Mouse (Mus musculus) liver, postnatal 0 days (tissue): ENCODE data around the gene Adrm1. TPM values are rescaled to one million over a fixed set of nuclear protein-coding genes. Genes with fewer than 3 reads are reported as not detected.
"Not testable (repeated sequence)": the region's sequence is repeated elsewhere in the genome, so short reads cannot be mapped to it uniquely, and the experiment has no call there.

Experiments used
- ATAC-seq: fragments of 200-750 bp; cut with Nextera tagmentation; 2 replicates; pipeline ENCODE4 v1.8.0; 2017; ENCODE audit warnings: mild to moderate bottlenecking, moderate library complexity
- DNase-seq: peaks from one replicate; pipeline ENCODE4 v3.0.0-alpha.2; 2016
- H3K27ac ChIP-seq: fragments of 300-500 bp; sonication (generic); 2 replicates; pipeline ENCODE4 v1.5.1; 2014; ENCODE audit warnings: antibody characterized with exemption, moderate library complexity, mild to moderate bottlenecking, low read depth
- H3K27me3 ChIP-seq: fragments of 300-500 bp; sonication (generic); 2 replicates; pipeline ENCODE4 v1.6.1; 2014; ENCODE audit warnings: low read length, control low read depth, mixed read lengths; ENCODE audit not compliant: insufficient read depth
- H3K36me3 ChIP-seq: fragments of 300-500 bp; sonication (generic); replicated peaks from 2 replicates; pipeline ENCODE4 v1.6.1; 2014; ENCODE audit warnings: mild to moderate bottlenecking, control low read depth, low read length, moderate library complexity, mixed read lengths; ENCODE audit not compliant: insufficient read depth
- H3K4me1 ChIP-seq: fragments of 300-500 bp; sonication (generic); 2 replicates; pipeline ENCODE4 v1.6.1; 2014; ENCODE audit warnings: antibody characterized with exemption, mild to moderate bottlenecking, control low read depth; ENCODE audit not compliant: insufficient read depth
- H3K4me2 ChIP-seq: fragments of 300-500 bp; sonication (generic); 2 replicates; pipeline ENCODE4 v1.6.1; 2014; ENCODE audit warnings: low read depth, mild to moderate bottlenecking, low read length, moderate library complexity, mixed read lengths
- H3K4me3 ChIP-seq: fragments of 300-500 bp; sonication (generic); 2 replicates; pipeline ENCODE4 v1.5.1; 2014; ENCODE audit warnings: low read depth, low read length
- H3K9ac ChIP-seq: fragments of 300-500 bp; sonication (generic); replicated peaks from 2 replicates; pipeline ENCODE4 v1.6.1; 2014; ENCODE audit warnings: mild to moderate bottlenecking, moderate library complexity
- H3K9me3 ChIP-seq: fragments of 300-500 bp; sonication (generic); 2 replicates; pipeline ENCODE4 v1.6.1; 2016; ENCODE audit warnings: mild to moderate bottlenecking, control low read depth, low read length, mixed read lengths
- CTCF ChIP-seq: sonication (generic); IDR thresholded peaks from 2 replicates; pipeline ENCODE4 v1.5.1; 2016; ENCODE audit warnings: antibody characterized with exemption, low read depth
- EP300 ChIP-seq: IDR thresholded peaks from 2 replicates; pipeline ENCODE4 v1.6.1; 2016; ENCODE audit warnings: antibody characterized with exemption, low read depth, mild to moderate bottlenecking
- WGBS: fragments of 180-500 bp; shearing (Covaris S2); extraction: QIAGEN DNeasy Blood & Tissue Kit; methylation state at CpG from one replicate; pipeline ENCODE4 v1.1.7; 2014; ENCODE audit not compliant: insufficient replicate concordance; 5-methylcytosine and 5-hydroxymethylcytosine counted together
- polyA plus RNA-seq: library from polyadenylated mRNA; unstranded; fragments of >200 nt; fragmentation: Nextera tagmentation; extraction: Ambion mirVana; gene quantifications from 2 replicates; pipeline ENCODE4 v1.2.1, GENCODE M21; 2015

Gene Adrm1
- polyA plus RNA-seq, 1 experiment from 2014 or later, result 98.0 TPM

GRCm38 (mm10) chr2:180166869-180167268 lies 4.4 kb upstream of the Adrm1 start:
- DNase-seq, result no peak
- Histone ChIP-seq H3K9ac (no peak overlapping the region), H3K4me3 (no peak overlapping the region), H3K27ac (no peak overlapping the region), H3K4me1 (peaks cover 6% of the 10 kb centered on the region), H3K36me3 (peaks cover 13% of the 10 kb centered on the region), H3K9me3 (no peaks in the 10 kb centered on the region), H3K27me3 (no peaks in the 10 kb centered on the region), H3K4me2 (no peak overlapping the region)
- no peak for ATAC-seq
- WGBS, result 63% methylated on average over 2 of the region's 2 CpGs
- TF ChIP-seq EP300 (no peak), CTCF (no peak)

GRCm38 (mm10) chr2:180170151-180170805 lies 1.0 kb upstream of the Adrm1 start:
- Histone ChIP-seq H3K4me3 (no peak overlapping the region), H3K27me3 (no peaks in the 10 kb centered on the region), H3K9me3 (no peaks in the 10 kb centered on the region), H3K4me1 (peaks cover 22% of the 10 kb centered on the region), H3K4me2 (no peak overlapping the region), H3K36me3 (peaks cover 22% of the 10 kb centered on the region), H3K27ac (no peak overlapping the region), H3K9ac (no peak overlapping the region)
- 80% methylated on average over 11 of the region's 11 CpGs for WGBS
- ATAC-seq (no peak), DNase-seq (no peak)
- TF ChIP-seq EP300 (no peak), CTCF (no peak)

- Histone ChIP-seq H3K9me3 (no peaks in the 10 kb centered on the region), H3K9ac (peak overlapping the region; percentile 84), H3K27ac (peak overlapping the region; percentile 97), H3K27me3 (no peaks in the 10 kb centered on the region), H3K4me2 (peak overlapping the region; percentile 83), H3K4me3 (peak overlapping the region; percentile 77), H3K36me3 (peaks cover 32% of the 10 kb centered on the region), H3K4me1 (peaks cover 22% of the 10 kb centered on the region)
- under 1% methylated on average over 75 of the region's 80 CpGs for WGBS
- TF ChIP-seq EP300, result no peak
- no peak for TF ChIP-seq CTCF
- ATAC-seq (peak; percentile 75), DNase-seq (no peak)
Observed at GRCm38 (mm10) chr2:180171522-180172070, 311 bp downstream of the Adrm1 start.

GRCm38 (mm10) chr2:180172152-180172551 lies 867 bp downstream of the Adrm1 start:
- peak overlapping the region; percentile 77 for H3K4me3 ChIP-seq
- H3K4me1 ChIP-seq, result peaks cover 22% of the 10 kb centered on the region
- peaks cover 37% of the 10 kb centered on the region for H3K36me3 ChIP-seq
- peak overlapping the region; percentile 83 for H3K4me2 ChIP-seq
- TF ChIP-seq EP300 (no peak), CTCF (no peak)
- DNase-seq (no peak), ATAC-seq (no peak)
- peak overlapping the region; percentile 84 for H3K9ac ChIP-seq
- no peaks in the 10 kb centered on the region for H3K27me3 ChIP-seq
- no peaks in the 10 kb centered on the region for H3K9me3 ChIP-seq
- H3K27ac ChIP-seq, result peak overlapping the region; percentile 97
- WGBS, result 2% methylated on average over 8 of the region's 9 CpGs

- Histone ChIP-seq H3K9me3 (no peaks in the 10 kb centered on the region), H3K4me1 (peaks cover 22% of the 10 kb centered on the region), H3K4me3 (peak overlapping the region; percentile 77), H3K27me3 (no peaks in the 10 kb centered on the region), H3K4me2 (peak overlapping the region; percentile 83), H3K9ac (peak overlapping the region; percentile 84; the same call in 1 of the 2 replicates), H3K36me3 (peaks cover 39% of the 10 kb centered on the region), H3K27ac (no peak overlapping the region)
- TF ChIP-seq EP300 (no peak), CTCF (peak; percentile 59)
- DNase-seq (no peak), ATAC-seq (no peak)
- 52% methylated on average over 4 of the region's 4 CpGs for WGBS
Observed at GRCm38 (mm10) chr2:180173163-180173562, 1.9 kb downstream of the Adrm1 start.

- Histone ChIP-seq H3K4me1 (peaks cover 22% of the 10 kb centered on the region), H3K36me3 (peaks cover 42% of the 10 kb centered on the region), H3K9ac (0 out of 2 replicates have a peak overlapping the region, but pooled peaks have one; percentile 27)
- H3K9me3 ChIP-seq, ATAC-seq, H3K4me3 ChIP-seq, H3K4me2 ChIP-seq, DNase-seq, H3K27ac ChIP-seq, H3K27me3 ChIP-seq: not testable (repeated sequence)
- WGBS, result 82% methylated on average over 8 of the region's 8 CpGs
Observed at GRCm38 (mm10) chr2:180173711-180174110, 2.4 kb downstream of the Adrm1 start.
